Mouse (Mus musculus): ENCODE results near the gene Slc25a51. TPM values are rescaled to one million over a fixed set of nuclear protein-coding genes. Genes with fewer than 3 reads are reported as not detected.

Gene Slc25a51
- total RNA-seq, 1 experiment from 2014 or later: 47.1 TPM

Other genes with a start within 250 kb of the Slc25a51 start
- gene Frmpd1, start 223.9 kb downstream of the Slc25a51 start, total RNA-seq (2017): not detected in 2 replicates
- 11.9 and 23.7 TPM in 2 replicates for gene Trmt10b, start 111.6 kb downstream of the Slc25a51 start, total RNA-seq (2017)
- gene Dcaf10, start 66.7 kb downstream of the Slc25a51 start, total RNA-seq (2017): 9.7 and 12.0 TPM in 2 replicates
- 179 and 214 TPM in 2 replicates for gene Exosc3, start 66.0 kb downstream of the Slc25a51 start, total RNA-seq (2017)
- 0.64 and 3.8 TPM in 2 replicates for gene Shb, start 123.7 kb upstream of the Slc25a51 start, total RNA-seq (2017)